Mouse (Mus musculus): Measurements from ENCODE around the gene Armt1.

DNA sequence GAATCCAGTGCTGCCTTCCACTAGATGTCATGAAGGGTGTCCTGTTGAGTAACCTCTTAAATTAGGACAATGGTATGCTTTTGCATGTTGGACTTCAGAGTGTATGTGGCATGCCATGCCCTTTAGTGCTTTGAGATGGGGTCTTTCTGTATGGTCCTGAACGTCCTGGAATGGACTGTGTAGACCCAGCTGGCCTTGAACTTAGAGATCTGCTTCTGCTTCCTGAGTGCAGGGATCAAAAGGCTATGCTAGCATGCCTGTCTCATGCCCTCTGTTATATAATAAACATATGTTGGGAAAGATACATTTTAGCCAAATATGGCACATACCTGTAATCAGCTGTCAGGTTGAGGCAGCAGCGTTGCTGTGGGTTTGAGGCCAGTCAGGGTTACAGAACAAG lies 41.7 kb upstream of the Armt1 start:
- no peak for TF ChIP-seq CTCF (conservative IDR thresholded peaks at IDR 0.05; ENCODE audit: insufficient read depth, insufficient read length, low read depth, low read length)
- TF ChIP-seq POLR2A (IDR thresholded peaks at IDR 0.05; ENCODE audit: low read depth, low read length), result no peak
